Mouse (Mus musculus) cerebral cortex, adult 2 months (tissue): ENCODE measurements around the gene Olfr1393.

Experiments
- WGBS: fragments of 180-500 bp; shearing (Covaris S2); methylation state at CpG from one replicate; pipeline ENCODE4 v1.1.7; 2018; 5-methylcytosine and 5-hydroxymethylcytosine counted together

Gene Olfr1393

GRCm38 (mm10) chr11:49278222-49278621 is at the start of gene Olfr1393:
TSS of gene Olfr1393 (plus strand) at chr11:49278304.
- WGBS: 84% methylated on average over 3 of the region's 3 CpGs

DNA sequence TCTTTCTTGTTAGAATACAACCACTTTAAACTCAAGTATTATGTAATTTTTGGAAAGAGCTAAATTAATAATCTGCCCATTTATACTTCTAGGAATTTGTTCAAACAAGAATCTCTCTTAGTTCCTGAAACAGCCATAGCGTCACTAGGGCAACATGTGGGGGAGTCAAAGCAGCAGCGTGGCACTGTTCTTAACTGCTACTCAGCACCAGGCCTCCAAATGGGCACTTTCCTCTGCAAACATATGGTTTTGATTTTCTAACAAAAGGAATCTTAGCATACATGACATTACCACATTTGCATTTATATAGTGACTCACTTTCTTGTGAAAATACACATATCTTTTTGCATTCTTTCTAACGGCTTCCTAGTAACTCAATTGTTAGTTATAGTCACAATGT is 45.3 kb upstream of the Olfr1393 start:
- 47% methylated on average over 3 of the region's 3 CpGs for WGBS

- 61% methylated on average over 3 of the region's 3 CpGs for WGBS
Measured at GRCm38 (mm10) chr11:49235459-49236207, 42.5 kb upstream of the Olfr1393 start.

GRCm38 (mm10) chr11:49236891-49237290 is 41.2 kb upstream of the Olfr1393 start:
- WGBS: 71% methylated on average over 1 of the region's 1 CpGs

GRCm38 (mm10) chr11:49237532-49237931 is 40.6 kb upstream of the Olfr1393 start:
- 63% methylated on average over 2 of the region's 2 CpGs for WGBS

GRCm38 (mm10) chr11:49240310-49240709 is 37.8 kb upstream of the Olfr1393 start:
- 98% methylated on average over 1 of the region's 1 CpGs for WGBS

- WGBS: 83% methylated on average over 4 of the region's 4 CpGs
Measured at GRCm38 (mm10) chr11:49240874-49241273, 37.2 kb upstream of the Olfr1393 start.

- 17% methylated on average over 1 of the region's 1 CpGs for WGBS
Measured at GRCm38 (mm10) chr11:49241471-49241870, 36.6 kb upstream of the Olfr1393 start.

DNA sequence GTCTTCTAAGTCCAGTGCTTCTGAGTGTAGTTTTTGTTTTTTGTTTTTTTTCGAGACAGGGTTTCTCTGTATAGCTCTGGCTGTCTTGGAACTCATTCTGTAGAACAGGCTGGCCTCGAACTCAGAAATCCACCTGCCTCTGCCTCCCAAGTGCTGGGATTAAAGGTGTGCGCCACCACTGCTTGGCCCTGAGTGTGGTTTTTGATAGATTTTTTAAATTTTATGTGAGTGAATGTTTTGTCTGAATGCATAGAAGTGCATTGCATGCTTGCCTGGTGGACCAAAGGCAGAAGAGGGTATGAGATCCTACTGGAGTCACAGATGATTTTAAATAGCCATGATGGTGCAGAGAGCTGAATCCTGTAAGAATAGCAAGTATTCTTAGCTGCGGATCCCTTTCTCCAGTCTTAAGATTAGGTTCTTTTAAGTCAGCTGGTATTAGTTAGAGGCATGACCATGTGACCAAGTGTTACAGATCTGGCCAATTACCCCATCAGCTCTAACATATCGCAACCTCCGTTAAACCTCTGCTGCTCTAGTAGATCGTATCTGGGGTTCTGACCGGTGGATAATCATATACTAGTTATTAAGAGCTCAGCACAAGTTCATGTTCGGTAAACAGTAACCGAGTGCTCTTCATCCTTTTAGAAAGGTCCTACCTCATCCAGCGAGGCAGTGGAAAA is 35.0 kb upstream of the Olfr1393 start:
- 20% methylated on average over 11 of the region's 11 CpGs for WGBS

DNA sequence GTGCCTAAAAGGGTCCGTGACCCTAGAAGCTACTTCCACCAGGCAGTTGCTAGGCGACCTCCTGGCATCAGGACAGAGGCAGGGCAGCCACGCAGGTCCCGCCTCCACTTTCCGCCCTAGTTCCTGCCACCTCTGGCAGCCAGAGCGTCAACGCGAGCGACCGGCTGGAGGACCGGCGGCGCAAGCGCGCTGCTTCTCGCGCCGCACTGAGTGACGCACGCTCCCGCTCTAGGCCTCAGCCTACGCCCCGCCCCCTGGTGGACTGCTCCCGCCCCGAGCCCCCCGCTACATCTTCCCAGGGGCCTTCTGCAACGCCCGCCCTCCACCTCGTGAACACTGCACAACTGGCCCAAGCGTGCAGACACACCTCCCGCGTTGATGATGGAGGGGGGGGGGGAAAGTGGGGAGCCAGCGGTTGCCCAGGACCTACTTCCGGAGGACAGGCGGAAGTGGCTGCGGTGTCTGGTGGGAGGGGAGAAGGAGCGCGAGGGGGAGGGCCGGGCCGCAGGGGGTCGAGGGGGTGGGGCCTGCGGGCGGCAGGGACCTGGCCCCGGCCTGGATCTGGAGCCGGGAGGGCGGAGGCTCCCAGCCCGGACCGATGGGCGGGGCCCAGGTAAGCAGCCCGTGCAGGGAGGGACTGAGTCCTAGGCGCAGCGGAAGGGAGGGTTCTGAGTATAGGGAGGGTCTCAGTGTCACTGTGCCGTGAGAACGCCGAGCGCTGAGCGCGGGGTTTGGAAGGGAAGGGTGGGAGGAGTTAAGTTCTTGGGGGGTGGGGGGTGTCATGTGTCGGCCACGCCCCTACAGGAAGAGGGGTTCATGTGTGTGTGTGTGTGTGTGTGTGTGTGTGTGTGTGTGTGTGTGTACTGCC is 34.1 kb upstream of the Olfr1393 start, which contains the start of gene Mgat1:
TSS of gene Mgat1 (plus strand) at position 465 of the 868 bp plus-strand sequence.
- under 1% methylated on average over 58 of the region's 60 CpGs for WGBS

DNA sequence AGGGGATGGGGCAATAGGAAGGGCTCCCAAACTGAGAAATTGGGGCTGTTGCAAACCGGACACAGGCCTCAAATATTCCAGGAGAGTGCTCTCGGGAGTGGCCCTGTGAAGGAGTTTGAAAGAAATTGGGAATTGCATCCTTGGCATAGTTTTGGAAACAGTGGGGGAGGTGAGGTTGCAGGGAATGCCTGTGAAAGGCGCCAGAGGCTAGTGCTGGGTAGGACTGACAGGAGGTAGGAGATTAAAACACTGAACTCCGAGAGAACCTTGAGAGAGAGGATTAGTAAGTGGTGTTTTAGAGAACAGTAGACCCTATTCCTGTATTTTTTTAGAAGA is 33.5 kb upstream of the Olfr1393 start:
- WGBS: under 1% methylated on average over 4 of the region's 4 CpGs

- 22% methylated on average over 7 of the region's 7 CpGs for WGBS
Measured at GRCm38 (mm10) chr11:49245176-49245575, 32.9 kb upstream of the Olfr1393 start.

DNA sequence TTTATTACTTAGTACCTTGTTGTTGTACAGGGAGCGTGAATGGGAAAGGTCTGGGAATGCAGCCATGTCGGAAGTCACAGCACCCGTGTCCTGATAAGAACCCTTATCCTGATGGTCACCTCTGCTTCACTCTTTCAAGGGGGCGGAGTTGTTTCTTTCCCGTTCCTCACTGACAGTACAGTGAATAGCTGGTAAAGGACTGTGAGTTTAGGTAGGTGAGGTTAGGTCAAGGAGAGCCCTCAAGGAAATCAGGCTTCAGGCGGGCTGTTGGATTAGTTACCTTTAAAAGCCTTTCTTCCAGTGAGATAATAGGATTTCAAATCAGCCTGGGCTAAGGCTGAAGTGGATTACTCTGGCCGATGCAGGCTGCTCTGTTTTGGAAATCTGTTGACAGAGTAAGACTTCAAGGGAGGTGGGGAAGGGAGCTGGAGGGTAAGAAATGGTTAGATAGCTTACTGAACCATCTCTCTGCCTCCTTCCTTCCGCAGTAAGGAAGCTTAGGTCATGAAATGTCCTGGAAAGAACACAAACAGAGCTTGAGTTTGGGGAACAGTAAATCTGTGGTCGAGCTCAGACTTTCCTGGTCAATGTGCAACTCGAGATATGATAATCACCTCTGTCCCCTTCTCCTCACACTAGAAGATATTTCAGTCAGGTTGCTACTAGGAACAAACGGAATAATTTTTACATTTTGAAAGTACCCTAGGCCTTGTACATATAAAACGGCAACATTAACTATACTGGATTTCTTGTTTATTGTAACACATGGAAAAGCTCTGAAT is 32.3 kb upstream of the Olfr1393 start:
- 38% methylated on average over 12 of the region's 12 CpGs for WGBS

DNA sequence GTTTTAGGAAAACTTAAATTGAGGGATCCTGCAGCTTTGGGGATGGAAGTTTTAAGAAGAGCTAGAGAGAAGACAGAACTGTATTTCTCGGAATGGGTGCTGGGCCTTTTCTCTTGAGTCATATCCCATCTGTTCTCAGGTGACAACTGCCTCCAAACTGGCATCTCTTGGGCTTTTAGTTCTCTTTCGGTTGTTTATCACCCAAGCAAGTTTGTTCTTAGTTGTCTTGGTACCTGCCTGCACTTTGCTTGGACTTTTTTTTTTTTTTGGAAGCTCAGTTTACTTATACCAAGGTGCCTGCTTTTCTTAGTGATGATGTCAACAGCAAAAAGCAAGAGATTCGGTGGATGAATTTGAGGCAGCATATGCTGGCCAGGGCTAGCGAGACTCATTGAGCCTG is 31.6 kb upstream of the Olfr1393 start:
- WGBS: 50% methylated on average over 4 of the region's 4 CpGs

GRCm38 (mm10) chr11:49247255-49247654 is 30.8 kb upstream of the Olfr1393 start:
- WGBS: 90% methylated on average over 2 of the region's 2 CpGs

GRCm38 (mm10) chr11:49248226-49248973 is 29.7 kb upstream of the Olfr1393 start:
- WGBS: 43% methylated on average over 6 of the region's 6 CpGs

- 53% methylated on average over 6 of the region's 6 CpGs for WGBS
Measured at GRCm38 (mm10) chr11:49248974-49249700, 29.0 kb upstream of the Olfr1393 start.

DNA sequence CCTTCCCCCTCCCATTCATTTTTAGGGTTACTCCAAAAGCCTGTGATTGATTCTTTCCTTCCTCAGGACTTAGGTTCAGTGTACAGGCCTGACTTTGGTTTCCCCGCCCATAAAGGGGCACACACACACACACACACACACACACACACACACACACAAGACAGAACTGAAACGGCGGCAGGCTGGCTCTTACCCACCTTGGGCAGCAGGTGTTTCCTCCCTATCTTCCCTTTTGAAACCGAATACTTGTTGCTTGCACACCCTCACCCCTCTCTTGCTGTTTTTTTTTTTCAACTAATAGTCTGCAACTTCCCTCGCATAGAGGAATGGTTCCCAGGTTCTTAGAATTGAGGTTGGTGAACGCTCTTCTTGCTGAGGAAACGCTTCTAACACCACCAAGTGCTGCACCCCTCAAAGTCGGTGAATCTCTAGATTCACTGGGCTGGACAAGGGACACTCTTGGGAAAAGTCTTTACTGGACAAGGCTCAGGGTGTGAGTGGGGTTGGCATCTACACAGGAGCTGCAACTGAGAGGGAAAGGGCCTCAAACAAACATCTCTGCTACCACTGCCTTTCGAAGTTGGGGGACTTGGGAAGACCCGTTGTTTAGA is 28.2 kb upstream of the Olfr1393 start:
- WGBS: 34% methylated on average over 10 of the region's 10 CpGs
